19 mouse cellular contexts compared by ENCODE assay signal in genomic region chr10:117542886-117543695, GRCm38 (mm10).
"Had no signal": no experiment of that assay in that cellular context is flagged by ENCODE, and none has a peak within 500 bp of the region (broad histone marks: within the 10 kb centered on the region; RNA-seq: fewer than 3 reads in every experiment).

No protein-coding gene starts in this region.

- H3K4me1 ChIP-seq: midbrain, embryonic 12.5 days; neural tube, embryonic 15.5 days had no signal

- H3K9me3 ChIP-seq: lung, embryonic 15.5 days; midbrain, embryonic 10.5 days; midbrain, embryonic 12.5 days; neural tube, embryonic 13.5 days; neural tube, embryonic 15.5 days had no signal

- H3K27ac ChIP-seq: lung, embryonic 15.5 days; midbrain, embryonic 10.5 days; midbrain, embryonic 12.5 days; neural tube, embryonic 13.5 days; neural tube, embryonic 15.5 days had no signal

- DNase-seq: lung, adult 2 months; lung, postnatal 10 days; lung, postnatal 4 days; midbrain, embryonic 14.5 days; retina, postnatal 1 day; right cerebral cortex, adult 18-20 months; right cerebral cortex, postnatal 25 days; right cerebral cortex, postnatal 4 days; spleen, adult 18-20 months; thymus, adult 18-20 months; thymus, postnatal 14 days; thymus, postnatal 36 days had no signal

- H3K27me3 ChIP-seq: lung, embryonic 15.5 days; neural tube, embryonic 13.5 days; neural tube, embryonic 15.5 days had no signal

- H3K4me3 ChIP-seq: lung, embryonic 15.5 days; midbrain, embryonic 10.5 days; midbrain, embryonic 12.5 days; myocyte; neural tube, embryonic 13.5 days; neural tube, embryonic 15.5 days had no signal

- H3K9ac ChIP-seq: lung, embryonic 15.5 days; midbrain, embryonic 12.5 days; neural tube, embryonic 13.5 days; neural tube, embryonic 15.5 days had no signal

- H3K36me3 ChIP-seq: lung, embryonic 15.5 days; midbrain, embryonic 10.5 days; midbrain, embryonic 12.5 days; neural tube, embryonic 13.5 days; neural tube, embryonic 15.5 days had no signal

- ATAC-seq: midbrain, embryonic 16.5 days had no signal

- H3K4me2 ChIP-seq: lung, embryonic 15.5 days; midbrain, embryonic 12.5 days; neural tube, embryonic 13.5 days; neural tube, embryonic 15.5 days had no signal
